8 mouse cellular contexts compared by ENCODE assay signal in the genomic region with DNA sequence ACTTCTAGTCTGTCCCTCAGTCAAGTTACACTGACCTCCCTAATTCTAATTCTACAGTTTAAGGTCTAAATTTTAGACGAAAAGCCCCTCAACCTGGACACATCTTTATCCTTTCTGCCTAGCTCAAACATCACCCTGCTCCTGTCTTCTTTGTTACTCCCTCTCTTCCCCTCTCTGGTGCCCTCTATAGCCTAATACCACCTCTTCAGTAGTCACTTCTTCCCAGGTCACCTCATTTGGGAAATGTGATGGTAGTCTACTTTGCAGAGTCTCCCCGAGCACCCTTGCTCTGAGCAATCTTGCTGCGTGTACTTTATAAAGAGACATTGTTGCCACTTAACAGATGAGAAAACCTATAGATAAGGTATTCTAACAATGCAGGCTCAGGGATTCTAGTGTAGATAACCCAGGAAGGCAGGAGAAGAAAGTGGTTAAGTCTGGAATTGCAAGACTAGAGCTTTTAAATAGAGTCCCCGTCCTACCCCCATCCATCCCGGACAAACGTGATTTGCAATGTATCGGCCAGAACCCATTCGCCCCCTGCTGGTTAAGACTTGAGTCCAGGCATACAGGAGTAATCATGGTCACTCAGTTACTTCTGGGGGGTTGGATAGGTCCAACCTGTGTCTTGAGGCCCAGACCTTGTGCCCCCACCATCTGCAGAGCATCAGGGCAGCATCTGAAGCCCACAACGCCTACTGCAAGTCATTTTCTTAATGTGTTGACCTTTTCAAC. TPM values are rescaled to one million over a fixed set of nuclear protein-coding genes. Genes with fewer than 3 reads are reported as not detected.
DNase-seq lines count a peak whose midpoint lies in the region; ATAC-seq lines count a peak whose summit lies in the region.

No protein-coding gene starts in this region.

- no peaks in the 10 kb centered on the region for H3K27me3 ChIP-seq in embryonic facial prominence, embryonic 14.5 days (replicated peaks; ENCODE audit: control insufficient read depth, insufficient read depth, low read length)
- no peaks in the 10 kb centered on the region for H3K27me3 ChIP-seq in limb, embryonic 13.5 days

- 30% methylated on average over 9 of the region's 9 CpGs for WGBS in embryonic facial prominence, embryonic 14.5 days
- 26% methylated on average over 9 of the region's 9 CpGs for WGBS in limb, embryonic 13.5 days

- peaks cover 4% of the 10 kb centered on the region; the same call in 1 of the 2 replicates for H3K4me1 ChIP-seq in embryonic facial prominence, embryonic 14.5 days (ENCODE audit: control insufficient read depth, insufficient read depth, low read length)
- peaks cover 11% of the 10 kb centered on the region for H3K4me1 ChIP-seq in limb, embryonic 13.5 days

- peak; percentile 58 for ATAC-seq in embryonic facial prominence, embryonic 14.5 days (ENCODE audit: low read depth)
- ATAC-seq in limb, embryonic 13.5 days (ENCODE audit: low FRiP score, low read depth), result 0 out of 2 replicates have a peak, but pooled peaks have one; percentile 24

- H3K9me3 ChIP-seq in embryonic facial prominence, embryonic 14.5 days (ENCODE audit: control insufficient read depth, low read length), result no peaks in the 10 kb centered on the region
- no peaks in the 10 kb centered on the region for H3K9me3 ChIP-seq in limb, embryonic 13.5 days

- no peak overlapping the region for H3K27ac ChIP-seq in embryonic facial prominence, embryonic 14.5 days (replicated peaks; ENCODE audit: low read depth, low read length)
- no peak overlapping the region for H3K27ac ChIP-seq in limb, embryonic 13.5 days

- no peak overlapping the region for H3K4me3 ChIP-seq in embryonic facial prominence, embryonic 14.5 days (ENCODE audit: low read depth, low read length)
- no peak overlapping the region for H3K4me3 ChIP-seq in limb, embryonic 13.5 days

- H3K36me3 ChIP-seq in embryonic facial prominence, embryonic 14.5 days (ENCODE audit: control insufficient read depth, insufficient read depth, low read length), result no peaks in the 10 kb centered on the region
- H3K36me3 ChIP-seq in limb, embryonic 13.5 days, result no peaks in the 10 kb centered on the region

- no peak overlapping the region for H3K4me2 ChIP-seq in embryonic facial prominence, embryonic 14.5 days (ENCODE audit: low read depth, low read length)
- H3K4me2 ChIP-seq in limb, embryonic 13.5 days (replicated peaks), result no peak overlapping the region

- no peak overlapping the region for H3K9ac ChIP-seq in embryonic facial prominence, embryonic 14.5 days (ENCODE audit: low read depth, low read length)
- no peak overlapping the region for H3K9ac ChIP-seq in limb, embryonic 13.5 days

- DNase-seq in ovary, adult 18-20 months (ENCODE audit: low spot score), result peak; percentile 40
- no peak for DNase-seq in ovary, postnatal 10 days (ENCODE audit: low spot score)
- peak; percentile 51 for DNase-seq in T-cell, adult 2 months (ENCODE audit: low spot score)
- peak; percentile 83 for DNase-seq in embryonic facial prominence, embryonic 14.5 days (ENCODE audit: low spot score)
- DNase-seq in heart, postnatal 4 days, result peak; percentile 85
- DNase-seq in ovary, postnatal 14 days (ENCODE audit: low spot score), result peak; percentile 57
- DNase-seq in c-Kit-positive CD71-positive TER-119-positive erythroid progenitor cells, embryonic 14.5 days (ENCODE audit: low spot score), result no peak

RNA-seq across cellular contexts. Expression of gene Morn3, which starts 1.1 kb away (rescaled TPM):
- polyA plus RNA-seq in embryonic facial prominence, embryonic 14.5 days (2014; fragmentation: Nextera tagmentation; extraction: Ambion mirVana), result 0.34 and 3.6 TPM in 2 replicates
- total RNA-seq in heart, postnatal 4 days (2021), result not detected
- 0.92 TPM in 1 of 2 replicates, not detected in the other for polyA plus RNA-seq in limb, embryonic 13.5 days (2015; fragmentation: Nextera tagmentation; extraction: Ambion mirVana)

RNA-seq across cellular contexts. Expression of gene Tmem120b, which starts 22.5 kb away (rescaled TPM):
- 16.8 and 17.6 TPM in 2 replicates for polyA plus RNA-seq in embryonic facial prominence, embryonic 14.5 days (2014; fragmentation: Nextera tagmentation; extraction: Ambion mirVana)
- 10 to 100 TPM; 12.1 to 12.7 TPM for total RNA-seq in heart, postnatal 4 days (2021)
- polyA plus RNA-seq in limb, embryonic 13.5 days (2015; fragmentation: Nextera tagmentation; extraction: Ambion mirVana), result 16.7 and 19.1 TPM in 2 replicates

RNA-seq across cellular contexts. Expression of gene Orai1, which starts 30.9 kb away (rescaled TPM):
- polyA plus RNA-seq in embryonic facial prominence, embryonic 14.5 days (2014; fragmentation: Nextera tagmentation; extraction: Ambion mirVana), result 19.5 and 20.8 TPM in 2 replicates
- total RNA-seq in heart, postnatal 4 days (2021), result 10 to 100 TPM; 19.2 to 19.8 TPM
- polyA plus RNA-seq in limb, embryonic 13.5 days (2015; fragmentation: Nextera tagmentation; extraction: Ambion mirVana), result 15.3 and 15.5 TPM in 2 replicates

RNA-seq across cellular contexts. Expression of gene Kdm2b, which starts 56.1 kb away (rescaled TPM):
- 30.1 and 31.0 TPM in 2 replicates for polyA plus RNA-seq in embryonic facial prominence, embryonic 14.5 days (2014; fragmentation: Nextera tagmentation; extraction: Ambion mirVana)
- total RNA-seq in heart, postnatal 4 days (2021), result 10 to 100 TPM; 27.7 to 29.5 TPM
- polyA plus RNA-seq in limb, embryonic 13.5 days (2015; fragmentation: Nextera tagmentation; extraction: Ambion mirVana), result 64.3 and 66.6 TPM in 2 replicates

Comparison
In these comparisons a context has a peak if more than half of its experiments do, and no peak if none do; other contexts are left out.
1. DNase-seq: peak in ovary, adult 18-20 months (single experiment), T-cell, adult 2 months (single experiment), embryonic facial prominence, embryonic 14.5 days (single experiment), heart, postnatal 4 days (single experiment) and ovary, postnatal 14 days (single experiment); none in ovary, postnatal 10 days (single experiment) and c-Kit-positive CD71-positive TER-119-positive erythroid progenitor cells, embryonic 14.5 days (single experiment).